Mouse (Mus musculus): Measurements from ENCODE around the gene 2310061I04Rik. TPM values are rescaled to one million over a fixed set of nuclear protein-coding genes. Genes with fewer than 3 reads are reported as not detected.

2310061I04Rik gene
- polyA plus RNA-seq, 1 experiment = 161 TPM

- TF ChIP-seq CTCF (IDR thresholded peaks at IDR 0.05; ENCODE audit: borderline replicate concordance, insufficient read depth, low read depth, low read length) = peak; percentile 24; the same call in 1 of the 2 replicates
- no peak for TF ChIP-seq POLR2A (IDR thresholded peaks at IDR 0.05; ENCODE audit: borderline replicate concordance, insufficient read depth, low read length)
- DNase-seq = no peak
- H3K4me1 ChIP-seq (ENCODE audit: control insufficient read depth, insufficient read depth, low read length) = peaks cover 3% of the 10 kb centered on the region; the same call in 1 of the 2 replicates
- no peaks in the 10 kb centered on the region for H3K27me3 ChIP-seq (ENCODE audit: control insufficient read depth, insufficient read depth, low read length)
- H3K27ac ChIP-seq (ENCODE audit: insufficient read depth, low read length) = no peak overlapping the region
- H3K4me3 ChIP-seq (replicated peaks; ENCODE audit: insufficient read depth, low read depth, low read length) = no peak overlapping the region
- WGBS = 82% methylated on average over 8 of the region's 8 CpGs
Observed at GRCm38 (mm10) chr17:35870884-35871696, 26.1 kb downstream of the 2310061I04Rik start.

GRCm38 (mm10) chr17:35870151-35870883, 26.9 kb downstream of the 2310061I04Rik start:
- DNase-seq = no peak
- peaks cover 3% of the 10 kb centered on the region; the same call in 1 of the 2 replicates for H3K4me1 ChIP-seq (ENCODE audit: control insufficient read depth, insufficient read depth, low read length)
- TF ChIP-seq CTCF (IDR thresholded peaks at IDR 0.05; ENCODE audit: borderline replicate concordance, insufficient read depth, low read depth, low read length) (no peak), POLR2A (IDR thresholded peaks at IDR 0.05; ENCODE audit: borderline replicate concordance, insufficient read depth, low read length) (no peak)
- no peaks in the 10 kb centered on the region for H3K27me3 ChIP-seq (ENCODE audit: control insufficient read depth, insufficient read depth, low read length)
- H3K4me3 ChIP-seq (replicated peaks; ENCODE audit: insufficient read depth, low read depth, low read length) = no peak overlapping the region
- WGBS = 65% methylated on average over 9 of the region's 9 CpGs
- H3K27ac ChIP-seq (ENCODE audit: insufficient read depth, low read length) = no peak overlapping the region

- Histone ChIP-seq H3K4me3 (replicated peaks; ENCODE audit: insufficient read depth, low read depth, low read length) (no peak overlapping the region), H3K27me3 (ENCODE audit: control insufficient read depth, insufficient read depth, low read length) (no peaks in the 10 kb centered on the region), H3K27ac (ENCODE audit: insufficient read depth, low read length) (no peak overlapping the region; the same call in 1 of the 2 replicates), H3K4me1 (ENCODE audit: control insufficient read depth, insufficient read depth, low read length) (peaks cover 3% of the 10 kb centered on the region; the same call in 1 of the 2 replicates)
- TF ChIP-seq CTCF (IDR thresholded peaks at IDR 0.05; ENCODE audit: borderline replicate concordance, insufficient read depth, low read depth, low read length) = no peak
- 30% methylated on average over 7 of the region's 7 CpGs for WGBS
- no peak for DNase-seq
Observed at GRCm38 (mm10) chr17:35869346-35870067, 27.7 kb downstream of the 2310061I04Rik start.

GRCm38 (mm10) chr17:35868961-35869345, 28.3 kb downstream of the 2310061I04Rik start:
- H3K4me3 ChIP-seq (replicated peaks; ENCODE audit: insufficient read depth, low read depth, low read length) = peak overlapping the region; percentile 5
- WGBS = 23% methylated on average over 7 of the region's 7 CpGs
- no peak for DNase-seq
- H3K4me1 ChIP-seq (ENCODE audit: control insufficient read depth, insufficient read depth, low read length) = peaks cover 3% of the 10 kb centered on the region; the same call in 1 of the 2 replicates
- H3K27me3 ChIP-seq (ENCODE audit: control insufficient read depth, insufficient read depth, low read length) = no peaks in the 10 kb centered on the region
- H3K27ac ChIP-seq (ENCODE audit: insufficient read depth, low read length) = no peak overlapping the region
- TF ChIP-seq POLR2A (IDR thresholded peaks at IDR 0.05; ENCODE audit: borderline replicate concordance, insufficient read depth, low read length) = no peak
- no peak for TF ChIP-seq CTCF (IDR thresholded peaks at IDR 0.05; ENCODE audit: borderline replicate concordance, insufficient read depth, low read depth, low read length)

- 35% methylated on average over 17 of the region's 17 CpGs for WGBS
- Histone ChIP-seq H3K4me3 (replicated peaks; ENCODE audit: insufficient read depth, low read depth, low read length) (peak overlapping the region; percentile 10), H3K27me3 (ENCODE audit: control insufficient read depth, insufficient read depth, low read length) (no peaks in the 10 kb centered on the region), H3K27ac (ENCODE audit: insufficient read depth, low read length) (no peak overlapping the region), H3K4me1 (ENCODE audit: control insufficient read depth, insufficient read depth, low read length) (no peaks in the 10 kb centered on the region)
- TF ChIP-seq POLR2A (IDR thresholded peaks at IDR 0.05; ENCODE audit: borderline replicate concordance, insufficient read depth, low read length) (no peak), CTCF (IDR thresholded peaks at IDR 0.05; ENCODE audit: borderline replicate concordance, insufficient read depth, low read depth, low read length) (no peak)
- no peak for DNase-seq
Observed at GRCm38 (mm10) chr17:35868165-35868820, 28.9 kb downstream of the 2310061I04Rik start.

- Histone ChIP-seq H3K27me3 (ENCODE audit: control insufficient read depth, insufficient read depth, low read length) (no peaks in the 10 kb centered on the region), H3K27ac (ENCODE audit: insufficient read depth, low read length) (no peak overlapping the region), H3K4me1 (ENCODE audit: control insufficient read depth, insufficient read depth, low read length) (no peaks in the 10 kb centered on the region), H3K4me3 (replicated peaks; ENCODE audit: insufficient read depth, low read depth, low read length) (peak overlapping the region; percentile 61)
- 18% methylated on average over 26 of the region's 26 CpGs for WGBS
- peak in 1 of 2 experiments; percentile 29 for DNase-seq
- no peak for TF ChIP-seq POLR2A (IDR thresholded peaks at IDR 0.05; ENCODE audit: borderline replicate concordance, insufficient read depth, low read length)
- TF ChIP-seq CTCF (IDR thresholded peaks at IDR 0.05; ENCODE audit: borderline replicate concordance, insufficient read depth, low read depth, low read length) = no peak
Observed at GRCm38 (mm10) chr17:35866911-35867890, 30.0 kb downstream of the 2310061I04Rik start.
